8 mouse cellular contexts compared by ENCODE assay signal in genomic region chr2:119299981-119300818, GRCm38 (mm10). TPM values are rescaled to one million over a fixed set of nuclear protein-coding genes. Genes with fewer than 3 reads are reported as not detected.
DNase-seq lines count a peak whose midpoint lies in the region; ATAC-seq lines count a peak whose summit lies in the region.

No protein-coding gene starts in this region.

- peak; percentile 67 for ATAC-seq in frontal cortex, adult (ENCODE audit: low TSS enrichment)
- ATAC-seq in erythroid progenitor cell, adult 5-6 weeks (replicated peaks; ENCODE audit: low FRiP score, poor library complexity, severe bottlenecking): peak; percentile 86
- ATAC-seq in megakaryocyte-erythroid progenitor cell, adult 5-6 weeks (replicated peaks; ENCODE audit: low FRiP score, low TSS enrichment, poor library complexity, severe bottlenecking): peak; percentile 72

- intact Hi-C loops in heart, postnatal 10 days (cut with DNase I): loop anchor here (1.0 to 2.0 kb wide), 3 partner anchors 25 to 221 kb away; partner anchors contain the start of gene Dll4

- H3K4me1 ChIP-seq in brown adipose tissue, adult 24 weeks (ENCODE audit: control insufficient read depth, insufficient read depth, insufficient read length, low read length): peaks cover 35% of the 10 kb centered on the region

- peak overlapping the region; percentile 54 for H3K4me3 ChIP-seq in brown adipose tissue, adult 24 weeks (ENCODE audit: insufficient read depth, low read depth, low read length)

- DNase-seq in frontal cortex, postnatal 25 days (ENCODE audit: low spot score in 2 of 2): no peak
- peak; percentile 91 to 94 for DNase-seq in heart, postnatal 10 days
- DNase-seq in kidney, postnatal 4 days: peak; percentile 92 to 95
- DNase-seq in spleen, postnatal 10 days (ENCODE audit: low spot score in 2 of 2): peak; percentile 82 to 95

- peak overlapping the region; percentile 98 for H3K27ac ChIP-seq in brown adipose tissue, adult 24 weeks (replicated peaks; ENCODE audit: low read depth, low read length)

RNA-seq across cellular contexts. Expression of gene Vps18, which starts 11.7 kb away (rescaled TPM):
- polyA plus RNA-seq in brown adipose tissue, adult 24 weeks (2012; ENCODE audit: insufficient read depth, insufficient read length, missing spikeins): 3.6 and 4.8 TPM in 2 replicates
- 1.1 and 2.1 TPM in 2 replicates for total RNA-seq in erythroid progenitor cell, adult 5-6 weeks (2015; ENCODE audit: low replicate concordance)
- total RNA-seq in erythroid progenitor cell, adult 5-6 weeks (2017; ENCODE audit: low replicate concordance): 3.7 and 4.1 TPM in 2 replicates
- 10 to 100 TPM; 13.4 to 13.7 TPM for total RNA-seq in heart, postnatal 10 days (2021)
- total RNA-seq in megakaryocyte-erythroid progenitor cell, adult 5-6 weeks (2014; fragmentation: Nextera tagmentation): 9.0 and 13.1 TPM in 2 replicates
- 6.5 and 12.4 TPM in 2 replicates for total RNA-seq in megakaryocyte-erythroid progenitor cell, adult 5-6 weeks (2017)

RNA-seq across cellular contexts. Expression of gene Dll4, which starts 25.4 kb away (rescaled TPM):
- polyA plus RNA-seq in brown adipose tissue, adult 24 weeks (2012; ENCODE audit: insufficient read depth, insufficient read length, missing spikeins): 3.2 and 5.8 TPM in 2 replicates
- not detected in 2 replicates for total RNA-seq in erythroid progenitor cell, adult 5-6 weeks (2015; ENCODE audit: low replicate concordance)
- total RNA-seq in erythroid progenitor cell, adult 5-6 weeks (2017; ENCODE audit: low replicate concordance): not detected in 2 replicates
- 10 to 100 TPM; 23.8 to 27.9 TPM for total RNA-seq in heart, postnatal 10 days (2021)
- total RNA-seq in megakaryocyte-erythroid progenitor cell, adult 5-6 weeks (2014; fragmentation: Nextera tagmentation): not detected in 2 replicates
- total RNA-seq in megakaryocyte-erythroid progenitor cell, adult 5-6 weeks (2017): not detected in 2 replicates

RNA-seq across cellular contexts. Expression of gene Rhov, which starts 29.1 kb away (rescaled TPM):
- not detected in 2 replicates for polyA plus RNA-seq in brown adipose tissue, adult 24 weeks (2012; ENCODE audit: insufficient read depth, insufficient read length, missing spikeins)
- total RNA-seq in erythroid progenitor cell, adult 5-6 weeks (2015; ENCODE audit: low replicate concordance): not detected in 2 replicates
- not detected in 2 replicates for total RNA-seq in erythroid progenitor cell, adult 5-6 weeks (2017; ENCODE audit: low replicate concordance)
- not detected for total RNA-seq in heart, postnatal 10 days (2021)
- not detected in 2 replicates for total RNA-seq in megakaryocyte-erythroid progenitor cell, adult 5-6 weeks (2014; fragmentation: Nextera tagmentation)
- not detected in 2 replicates for total RNA-seq in megakaryocyte-erythroid progenitor cell, adult 5-6 weeks (2017)

RNA-seq across cellular contexts. Expression of gene Chac1, which starts 50.8 kb away (rescaled TPM):
- 2.1 and 2.3 TPM in 2 replicates for polyA plus RNA-seq in brown adipose tissue, adult 24 weeks (2012; ENCODE audit: insufficient read depth, insufficient read length, missing spikeins)
- total RNA-seq in erythroid progenitor cell, adult 5-6 weeks (2015; ENCODE audit: low replicate concordance): 4.3 TPM in 1 of 2 replicates, not detected in the other
- 0.13 TPM in 1 of 2 replicates, not detected in the other for total RNA-seq in erythroid progenitor cell, adult 5-6 weeks (2017; ENCODE audit: low replicate concordance)
- 1 to 10 TPM; 3.5 to 7.5 TPM for total RNA-seq in heart, postnatal 10 days (2021)
- not detected in 2 replicates for total RNA-seq in megakaryocyte-erythroid progenitor cell, adult 5-6 weeks (2014; fragmentation: Nextera tagmentation)
- total RNA-seq in megakaryocyte-erythroid progenitor cell, adult 5-6 weeks (2017): not detected in 2 replicates

Comparison
In these comparisons a context has a peak if more than half of its experiments do, and no peak if none do; other contexts are left out.
1. DNase-seq: peak in heart, postnatal 10 days (2 of 2), kidney, postnatal 4 days (2 of 2) and spleen, postnatal 10 days (2 of 2); none in frontal cortex, postnatal 25 days (0 of 2).
2. RNA of gene Dll4, which starts 25.4 kb away (total RNA-seq): 23.8 to 27.9 TPM in heart, postnatal 10 days; not detected in erythroid progenitor cell, adult 5-6 weeks and not detected in megakaryocyte-erythroid progenitor cell, adult 5-6 weeks; every median in the first group is over 10 times any median in the second.
3. Peak in every context shown above with its lines, with median percentiles within 50 percentile points of each other: ATAC-seq.